8 mouse cellular contexts compared by ENCODE assay signal in genomic region chr10:119692284-119692890, GRCm38 (mm10).
DNase-seq lines count a peak whose midpoint lies in the region; ATAC-seq lines count a peak whose summit lies in the region.

No protein-coding gene starts in this region.

- DNase-seq in cerebellum, postnatal 10 days = peak; percentile 53 to 62
- DNase-seq in cerebellum, adult 11 months = no peak
- DNase-seq in lung, adult 18-20 months = no peak
- DNase-seq in adrenal gland, postnatal 4 days (ENCODE audit: low spot score in 2 of 2) = no peak
- no peak for DNase-seq in lung, postnatal 10 days

- no peak for ATAC-seq in lung, embryonic 16.5 days (ENCODE audit: low read depth)
- peak; percentile 39; the same call in 1 of the 2 replicates for ATAC-seq in intestine, embryonic 15.5 days
- no peak; the same call in 1 of the 2 replicates for ATAC-seq in midbrain, embryonic 15.5 days (replicated peaks)

- H3K27me3 ChIP-seq in lung, embryonic 16.5 days (ENCODE audit: control insufficient read depth, insufficient read depth, low read depth, low read length) = peaks cover 9% of the 10 kb centered on the region
- peaks cover 9% of the 10 kb centered on the region; the same call in 1 of the 2 replicates for H3K27me3 ChIP-seq in intestine, embryonic 15.5 days (replicated peaks)
- H3K27me3 ChIP-seq in midbrain, embryonic 15.5 days (replicated peaks) = no peaks in the 10 kb centered on the region

- H3K4me1 ChIP-seq in lung, embryonic 16.5 days (replicated peaks; ENCODE audit: control insufficient read depth, insufficient read depth, low read length) = 0 out of 2 replicates have a peak, but pooled peaks cover 4% of the 10 kb centered on the region
- H3K4me1 ChIP-seq in intestine, embryonic 15.5 days (replicated peaks) = peaks cover 3% of the 10 kb centered on the region; the same call in 1 of the 2 replicates
- peaks cover 34% of the 10 kb centered on the region for H3K4me1 ChIP-seq in midbrain, embryonic 15.5 days

- 3% methylated on average over 26 of the region's 26 CpGs for WGBS in lung, embryonic 16.5 days
- WGBS in intestine, embryonic 15.5 days = 3% methylated on average over 26 of the region's 26 CpGs
- 2% methylated on average over 26 of the region's 26 CpGs for WGBS in midbrain, embryonic 15.5 days

- H3K4me3 ChIP-seq in lung, embryonic 16.5 days (ENCODE audit: low read length) = peak overlapping the region; percentile 26
- H3K4me3 ChIP-seq in intestine, embryonic 15.5 days (replicated peaks) = peak overlapping the region; percentile 27
- H3K4me3 ChIP-seq in midbrain, embryonic 15.5 days = peak overlapping the region; percentile 49

- no peaks in the 10 kb centered on the region for H3K9me3 ChIP-seq in lung, embryonic 16.5 days (ENCODE audit: control insufficient read depth, low read length)
- H3K9me3 ChIP-seq in intestine, embryonic 15.5 days = no peaks in the 10 kb centered on the region
- no peaks in the 10 kb centered on the region for H3K9me3 ChIP-seq in midbrain, embryonic 15.5 days

- H3K27ac ChIP-seq in lung, embryonic 16.5 days (ENCODE audit: low read length) = no peak overlapping the region
- no peak overlapping the region for H3K27ac ChIP-seq in intestine, embryonic 15.5 days
- peak overlapping the region; percentile 49 for H3K27ac ChIP-seq in midbrain, embryonic 15.5 days

- no peaks in the 10 kb centered on the region for H3K36me3 ChIP-seq in lung, embryonic 16.5 days (ENCODE audit: control insufficient read depth, insufficient read depth, low read length)
- no peaks in the 10 kb centered on the region for H3K36me3 ChIP-seq in intestine, embryonic 15.5 days
- no peaks in the 10 kb centered on the region for H3K36me3 ChIP-seq in midbrain, embryonic 15.5 days (replicated peaks)

- peak overlapping the region; percentile 30 for H3K4me2 ChIP-seq in lung, embryonic 16.5 days (ENCODE audit: low read depth, low read length)
- H3K4me2 ChIP-seq in intestine, embryonic 15.5 days (replicated peaks) = peak overlapping the region; percentile 67
- peak overlapping the region; percentile 94 for H3K4me2 ChIP-seq in midbrain, embryonic 15.5 days

- no peak overlapping the region for H3K9ac ChIP-seq in lung, embryonic 16.5 days (ENCODE audit: low read length)
- no peak overlapping the region for H3K9ac ChIP-seq in intestine, embryonic 15.5 days
- peak overlapping the region; percentile 40 for H3K9ac ChIP-seq in midbrain, embryonic 15.5 days

Comparison
In these comparisons a context has a peak if more than half of its experiments do, and no peak if none do; other contexts are left out.
1. DNase-seq: peak in cerebellum, postnatal 10 days (2 of 2); none in cerebellum, adult 11 months (single experiment), lung, adult 18-20 months (0 of 2), adrenal gland, postnatal 4 days (0 of 2) and lung, postnatal 10 days (single experiment).
2. H3K4me2 ChIP-seq: peak in every context shown above with its lines; median percentile 94 in midbrain, embryonic 15.5 days; 67 in intestine, embryonic 15.5 days; 30 in lung, embryonic 16.5 days.
3. Peak in every context shown above with its lines, with median percentiles within 50 percentile points of each other: H3K4me3 ChIP-seq.